Mouse (Mus musculus) cerebellum, adult 2 months (tissue): ENCODE results near the gene Flad1. TPM values are rescaled to one million over a fixed set of nuclear protein-coding genes. Genes with fewer than 3 reads are reported as not detected.
A peak's percentile ranks its signal among the peaks of the same experiment; 100 is the strongest.

Experiments
- DNase-seq, 2 experiments: peaks; one replicate each; pipeline ENCODE4 v3.0.0; 2021
- H3K27ac ChIP-seq: fragments of 200-500 bp; 2 replicates; pipeline ENCODE4 v1.5.1; 2012; ENCODE audit warnings: low read length, control low read depth, inconsistent platforms; ENCODE audit not compliant: insufficient read depth
- H3K27me3 ChIP-seq: fragments of 200-500 bp; 2 replicates; pipeline ENCODE4 v1.6.1; 2012; ENCODE audit warnings: inconsistent platforms, mild to moderate bottlenecking, low read length, moderate library complexity; ENCODE audit not compliant: control insufficient read depth, insufficient read depth
- H3K4me1 ChIP-seq: fragments of 200-500 bp; 2 replicates; pipeline ENCODE4 v1.6.1; 2011; ENCODE audit warnings: low read length; ENCODE audit not compliant: control insufficient read depth, insufficient read depth
- H3K4me3 ChIP-seq: fragments of 200-500 bp; replicated peaks from 2 replicates; pipeline ENCODE3; 2011; ENCODE audit warnings: mild to moderate bottlenecking, low read depth, low read length, control low read depth; ENCODE audit not compliant: insufficient read depth
- CTCF ChIP-seq: fragments of 200-500 bp; IDR thresholded peaks from 2 replicates; pipeline ENCODE4 v1.5.1; 2011; ENCODE audit warnings: low read depth, mild to moderate bottlenecking, control low read depth, low read length, moderate library complexity, borderline replicate concordance; ENCODE audit not compliant: insufficient read depth
- POLR2A ChIP-seq: fragments of 200-500 bp; IDR thresholded peaks from 2 replicates; pipeline ENCODE4 v1.6.1; 2011; ENCODE audit warnings: low read length, control low read depth, borderline replicate concordance; ENCODE audit not compliant: insufficient read depth
- WGBS: fragments of 180-500 bp; shearing (Covaris S2); methylation state at CpG from one replicate; pipeline ENCODE4 v1.1.7; 2018; 5-methylcytosine and 5-hydroxymethylcytosine counted together
- polyA plus RNA-seq: library from polyadenylated mRNA; depleted of rRNA; stranded (reverse); fragments of >200 nt; gene quantifications from 2 replicates; pipeline ENCODE4 v1.2.3, GENCODE M21; 2012

Gene Flad1
- polyA plus RNA-seq, 1 experiment = 54.0 TPM

GRCm38 (mm10) chr3:89451916-89452315 is 40.2 kb upstream of the Flad1 start:
- 97% methylated on average over 1 of the region's 1 CpGs for WGBS
- DNase-seq = no peak
- H3K4me1 ChIP-seq = peaks cover 4% of the 10 kb centered on the region; the same call in 1 of the 2 replicates
- H3K27ac ChIP-seq = no peak overlapping the region
- H3K27me3 ChIP-seq = no peaks in the 10 kb centered on the region
- H3K4me3 ChIP-seq = no peak overlapping the region
- TF ChIP-seq CTCF (no peak), POLR2A (no peak)

- WGBS = 22% methylated on average over 7 of the region's 7 CpGs
- H3K4me3 ChIP-seq = no peak overlapping the region
- H3K27ac ChIP-seq = no peak overlapping the region
- TF ChIP-seq CTCF (peak; percentile 90), POLR2A (no peak)
- H3K4me1 ChIP-seq = peaks cover 4% of the 10 kb centered on the region; the same call in 1 of the 2 replicates
- peak; percentile 65 to 76 for DNase-seq
- H3K27me3 ChIP-seq = no peaks in the 10 kb centered on the region
Measured at GRCm38 (mm10) chr3:89449541-89449940, 37.9 kb upstream of the Flad1 start.

- DNase-seq = no peak
- no peak overlapping the region for H3K4me3 ChIP-seq
- H3K4me1 ChIP-seq = peaks cover 4% of the 10 kb centered on the region; the same call in 1 of the 2 replicates
- no peak for TF ChIP-seq CTCF
- no peak for TF ChIP-seq POLR2A
- no peak overlapping the region for H3K27ac ChIP-seq
- WGBS = 54% methylated on average over 13 of the region's 13 CpGs
- H3K27me3 ChIP-seq = no peaks in the 10 kb centered on the region
Measured at GRCm38 (mm10) chr3:89448720-89449537, 37.3 kb upstream of the Flad1 start.

- 37% methylated on average over 2 of the region's 2 CpGs for WGBS
- H3K27ac ChIP-seq = no peak overlapping the region
- DNase-seq = no peak
- no peaks in the 10 kb centered on the region for H3K27me3 ChIP-seq
- peaks cover 3% of the 10 kb centered on the region; the same call in 1 of the 2 replicates for H3K4me1 ChIP-seq
- no peak overlapping the region for H3K4me3 ChIP-seq
- TF ChIP-seq POLR2A = no peak
- TF ChIP-seq CTCF = no peak
Measured at GRCm38 (mm10) chr3:89440691-89441090, 29.0 kb upstream of the Flad1 start.

- no peak overlapping the region for H3K27ac ChIP-seq
- H3K4me3 ChIP-seq = no peak overlapping the region
- no peak for DNase-seq
- peaks cover 8% of the 10 kb centered on the region; the same call in 1 of the 2 replicates for H3K4me1 ChIP-seq
- TF ChIP-seq CTCF = no peak
- H3K27me3 ChIP-seq = no peaks in the 10 kb centered on the region
- WGBS = 23% methylated on average over 5 of the region's 5 CpGs
Measured at GRCm38 (mm10) chr3:89437269-89437668, 25.6 kb upstream of the Flad1 start.

GRCm38 (mm10) chr3:89436176-89437113 is 24.8 kb upstream of the Flad1 start, which contains the start of gene Pbxip1:
TSS of gene Pbxip1 (plus strand) at chr3:89436706.
- Histone ChIP-seq H3K4me1 (peaks cover 13% of the 10 kb centered on the region), H3K27me3 (no peaks in the 10 kb centered on the region), H3K4me3 (peak within 1 kb of the TSS; percentile 24), H3K27ac (no peak within 1 kb of the TSS)
- 10% methylated on average over 16 of the region's 16 CpGs for WGBS
- no peak for DNase-seq
- no peak for TF ChIP-seq CTCF
- no peak for TF ChIP-seq POLR2A

- no peak for TF ChIP-seq CTCF
- TF ChIP-seq POLR2A = no peak
- no peak for DNase-seq
- Histone ChIP-seq H3K27ac (no peak overlapping the region), H3K27me3 (no peaks in the 10 kb centered on the region), H3K4me1 (peaks cover 16% of the 10 kb centered on the region), H3K4me3 (no peak overlapping the region)
- WGBS = 33% methylated on average over 7 of the region's 7 CpGs
Measured at GRCm38 (mm10) chr3:89435041-89435440, 23.4 kb upstream of the Flad1 start.
